Mouse (Mus musculus) retina, postnatal 7 days (tissue): ENCODE measurements around the gene Gadd45gip1.
"Not testable (repeated sequence)": the region's sequence is repeated elsewhere in the genome, so short reads cannot be mapped to it uniquely, and the experiment has no call there.

Experiments
- DNase-seq: peaks from one replicate; pipeline ENCODE4 v3.0.0-alpha.2; 2012; ENCODE audit warnings: low read depth, low spot score

Gene Gadd45gip1

GRCm38 (mm10) chr8:84797256-84797797, 34.0 kb upstream of the Gadd45gip1 start:
- DNase-seq, result no peak

GRCm38 (mm10) chr8:84797971-84798370, 33.4 kb upstream of the Gadd45gip1 start:
- no peak for DNase-seq

- no peak for DNase-seq
These were observed 32.7 kb upstream of the Gadd45gip1 start for GRCm38 (mm10) chr8:84798446-84799135.

- no peak for DNase-seq
These were observed 32.0 kb upstream of the Gadd45gip1 start for GRCm38 (mm10) chr8:84799136-84799931.

- peak; percentile 49 for DNase-seq
These were observed 31.1 kb upstream of the Gadd45gip1 start, which contains the start of gene Nfix for GRCm38 (mm10) chr8:84799999-84800831. Gene Nfix, minus strand, starts transcription at chr8:84800344.

- no peak for DNase-seq
These were observed 25.3 kb upstream of the Gadd45gip1 start for GRCm38 (mm10) chr8:84806031-84806430.

GRCm38 (mm10) chr8:84809109-84809940, 22.0 kb upstream of the Gadd45gip1 start:
- DNase-seq, result no peak

- no peak for DNase-seq
These were observed 21.4 kb upstream of the Gadd45gip1 start for GRCm38 (mm10) chr8:84809941-84810280.

- peak; percentile 86 for DNase-seq
These were observed 20.4 kb upstream of the Gadd45gip1 start for GRCm38 (mm10) chr8:84810896-84811295.

- no peak for DNase-seq
These were observed 20.0 kb upstream of the Gadd45gip1 start for GRCm38 (mm10) chr8:84811303-84811702.

GRCm38 (mm10) chr8:84813059-84813458, 18.3 kb upstream of the Gadd45gip1 start:
- DNase-seq, result peak; percentile 75

GRCm38 (mm10) chr8:84813830-84814229, 17.5 kb upstream of the Gadd45gip1 start:
- no peak for DNase-seq

- DNase-seq, result no peak
These were observed 17.1 kb upstream of the Gadd45gip1 start for GRCm38 (mm10) chr8:84814240-84814554.

GRCm38 (mm10) chr8:84814555-84815441, 16.5 kb upstream of the Gadd45gip1 start:
- peak; percentile 65 for DNase-seq

GRCm38 (mm10) chr8:84815547-84815946, 15.8 kb upstream of the Gadd45gip1 start:
- peak; percentile 89 for DNase-seq

GRCm38 (mm10) chr8:84816117-84816516, 15.2 kb upstream of the Gadd45gip1 start:
- no peak for DNase-seq

GRCm38 (mm10) chr8:84822723-84823122, 8.6 kb upstream of the Gadd45gip1 start, which contains the start of gene Dand5:
Gene Dand5, minus strand, starts transcription at chr8:84822823.
- DNase-seq, result no peak

GRCm38 (mm10) chr8:84823653-84824052, 7.7 kb upstream of the Gadd45gip1 start:
- DNase-seq, result peak; percentile 59

- no peak for DNase-seq
These were observed 5.7 kb upstream of the Gadd45gip1 start for GRCm38 (mm10) chr8:84825636-84826035.

- not testable (repeated sequence) for DNase-seq
These were observed 4.8 kb upstream of the Gadd45gip1 start for GRCm38 (mm10) chr8:84826518-84826917.
